Comparison of ENCODE assay signal across 8 mouse cellular contexts in genomic region chr5:142820276-142821265, GRCm38 (mm10). TPM values are rescaled to one million over a fixed set of nuclear protein-coding genes. Genes with fewer than 3 reads are reported as not detected.
DNase-seq lines count a peak whose midpoint lies in the region; ATAC-seq and TF ChIP-seq lines count a peak whose summit lies in the region.

No protein-coding gene starts in this region.

- peak overlapping the region; percentile 81 for H3K4me2 ChIP-seq in forebrain, embryonic 15.5 days (replicated peaks)
- peak overlapping the region; percentile 87 for H3K4me2 ChIP-seq in lung, embryonic 15.5 days

- H3K4me1 ChIP-seq in ES-Bruce4 (ENCODE audit: control insufficient read depth, insufficient read depth, low read length): peaks cover 3% of the 10 kb centered on the region
- H3K4me1 ChIP-seq in bone marrow macrophage, adult 2 months (ENCODE audit: control insufficient read depth, insufficient read depth, low read length): peaks cover 10% of the 10 kb centered on the region
- H3K4me1 ChIP-seq in forebrain, embryonic 15.5 days: peaks cover 32% of the 10 kb centered on the region
- H3K4me1 ChIP-seq in lung, embryonic 15.5 days: peaks cover 28% of the 10 kb centered on the region

- H3K9me3 ChIP-seq in ES-Bruce4 (replicated peaks; ENCODE audit: control insufficient read depth, insufficient read depth, low read length, poor library complexity, severe bottlenecking): no peaks in the 10 kb centered on the region
- H3K9me3 ChIP-seq in forebrain, embryonic 15.5 days: no peaks in the 10 kb centered on the region
- no peaks in the 10 kb centered on the region for H3K9me3 ChIP-seq in lung, embryonic 15.5 days

- TF ChIP-seq POLR2A in ES-Bruce4 (IDR thresholded peaks at IDR 0.05; ENCODE audit: insufficient read depth, low read length): no peak
- TF ChIP-seq POLR2A in bone marrow macrophage, adult 2 months (IDR thresholded peaks at IDR 0.05; ENCODE audit: borderline replicate concordance, low read depth, low read length): peak; percentile 8; the same call in 1 of the 2 replicates

- no peak overlapping the region for H3K27ac ChIP-seq in ES-Bruce4 (ENCODE audit: insufficient read depth, low read length)
- peak overlapping the region; percentile 100 for H3K27ac ChIP-seq in bone marrow macrophage, adult 2 months (ENCODE audit: insufficient read depth, low read depth, low read length)
- H3K27ac ChIP-seq in forebrain, embryonic 15.5 days (replicated peaks): peak overlapping the region; percentile 100
- H3K27ac ChIP-seq in lung, embryonic 15.5 days: peak overlapping the region; percentile 100

- TF ChIP-seq EP300 in ES-Bruce4 (IDR thresholded peaks at IDR 0.05; ENCODE audit: insufficient read depth, low read depth, low read length): no peak

- ATAC-seq in forebrain, embryonic 15.5 days (replicated peaks): no peak
- ATAC-seq in lung, embryonic 15.5 days (ENCODE audit: borderline replicate concordance, extremely low read depth, low FRiP score, low TSS enrichment): no peak
- ATAC-seq in monocyte, adult 5-6 weeks (replicated peaks; ENCODE audit: insufficient number of reproducible peaks, low FRiP score, low TSS enrichment, poor library complexity, severe bottlenecking): no peak

- DNase-seq in heart, postnatal 36 days: peak; percentile 77 to 87
- peak; percentile 65 to 76 for DNase-seq in layer of hippocampus, adult 8-10 months (ENCODE audit: low spot score in 2 of 2)
- DNase-seq in right cerebral cortex, adult 18-20 months: peak; percentile 57

- peak overlapping the region; percentile 73 for H3K9ac ChIP-seq in ES-Bruce4 (ENCODE audit: low read depth, poor library complexity, severe bottlenecking)
- peak overlapping the region; percentile 99 for H3K9ac ChIP-seq in forebrain, embryonic 15.5 days (replicated peaks)
- peak overlapping the region; percentile 65 for H3K9ac ChIP-seq in lung, embryonic 15.5 days

- H3K36me3 ChIP-seq in ES-Bruce4 (ENCODE audit: control insufficient read depth, insufficient read depth, low read length, poor library complexity, severe bottlenecking): no peaks in the 10 kb centered on the region
- H3K36me3 ChIP-seq in forebrain, embryonic 15.5 days: no peaks in the 10 kb centered on the region
- H3K36me3 ChIP-seq in lung, embryonic 15.5 days: no peaks in the 10 kb centered on the region

- no peak for TF ChIP-seq CTCF in ES-Bruce4 (IDR thresholded peaks at IDR 0.05; ENCODE audit: low read depth, low read length)
- TF ChIP-seq CTCF in bone marrow macrophage, adult 2 months (IDR thresholded peaks at IDR 0.05; ENCODE audit: low read depth, low read length): no peak

- WGBS in forebrain, embryonic 15.5 days: under 1% methylated on average over 53 of the region's 53 CpGs
- WGBS in lung, embryonic 15.5 days: under 1% methylated on average over 52 of the region's 53 CpGs

- H3K4me3 ChIP-seq in ES-Bruce4 (ENCODE audit: low read depth, low read length): peak overlapping the region; percentile 69
- H3K4me3 ChIP-seq in bone marrow macrophage, adult 2 months (ENCODE audit: insufficient read depth, low read length): peak overlapping the region; percentile 85
- peak overlapping the region; percentile 87 for H3K4me3 ChIP-seq in forebrain, embryonic 15.5 days
- H3K4me3 ChIP-seq in lung, embryonic 15.5 days: peak overlapping the region; percentile 88

- peaks cover 12% of the 10 kb centered on the region for H3K27me3 ChIP-seq in ES-Bruce4 (ENCODE audit: control insufficient read depth, insufficient read depth, low read length, poor library complexity, severe bottlenecking)
- no peaks in the 10 kb centered on the region for H3K27me3 ChIP-seq in forebrain, embryonic 15.5 days
- H3K27me3 ChIP-seq in lung, embryonic 15.5 days: no peaks in the 10 kb centered on the region

- intact Hi-C loops in heart, postnatal 36 days (cut with DNase I): loop anchor here (5.0 kb wide), 1 partner anchor 112 kb away; no protein-coding TSS in a partner anchor

RNA-seq across cellular contexts. Expression of gene Tnrc18, which starts 3.1 kb away (rescaled TPM):
- polyA plus RNA-seq in ES-Bruce4 (2011; ENCODE audit: insufficient read depth, insufficient read length, low read depth, missing spikeins): 13.9 and 20.2 TPM in 2 replicates
- polyA plus RNA-seq in bone marrow macrophage, adult 2 months (2012; ENCODE audit: insufficient read depth, insufficient read length, missing spikeins): 57.3 and 64.5 TPM in 2 replicates
- polyA plus RNA-seq in forebrain, embryonic 15.5 days (2015; fragmentation: Nextera tagmentation; extraction: Ambion mirVana): 45.9 and 48.3 TPM in 2 replicates
- 10 to 100 TPM; 55.4 to 62.3 TPM for total RNA-seq in heart, postnatal 36 days (2021)
- 100 to 1,000 TPM; 131 to 153 (median 136) TPM for total RNA-seq in layer of hippocampus, adult 8-10 months (2022)
- polyA plus RNA-seq in lung, embryonic 15.5 days (2015; fragmentation: Nextera tagmentation; extraction: Ambion mirVana): 30.7 and 32.3 TPM in 2 replicates
- 10.9 to 48.5 TPM (median 22.5 TPM) in 3 replicates for total RNA-seq in monocyte, adult 5-6 weeks (2017)
